Mouse (Mus musculus) liver, embryonic 13.5 days (tissue): Measurements from ENCODE around the gene Cox6a2. TPM values are rescaled to one million over a fixed set of nuclear protein-coding genes. Genes with fewer than 3 reads are reported as not detected.

Source experiments
- ATAC-seq: fragments of 200-750 bp; cut with Nextera tagmentation; 2 replicates; pipeline ENCODE4 v1.8.0; 2017; ENCODE audit warnings: low read depth, mild to moderate bottlenecking, moderate number of reproducible peaks, moderate library complexity
- DNase-seq: peaks from one replicate; pipeline ENCODE4 v3.0.0; 2022
- H3K27ac ChIP-seq: fragments of 300-500 bp; sonication (generic); 2 replicates; pipeline ENCODE4 v1.5.1; 2015; ENCODE audit warnings: moderate library complexity, mild to moderate bottlenecking, inconsistent platforms
- H3K27me3 ChIP-seq: fragments of 300-500 bp; sonication (generic); 2 replicates; pipeline ENCODE4 v1.6.1; 2015; ENCODE audit warnings: mild to moderate bottlenecking, inconsistent platforms
- H3K36me3 ChIP-seq: fragments of 300-500 bp; sonication (generic); 2 replicates; pipeline ENCODE4 v1.6.1; 2015; ENCODE audit warnings: mild to moderate bottlenecking, inconsistent platforms
- H3K4me1 ChIP-seq: fragments of 300-500 bp; sonication (generic); replicated peaks from 2 replicates; pipeline ENCODE4 v1.6.1; 2015; ENCODE audit warnings: inconsistent platforms
- H3K4me2 ChIP-seq: fragments of 300-500 bp; sonication (generic); 2 replicates; pipeline ENCODE4 v1.6.1; 2015; ENCODE audit warnings: inconsistent platforms, mild to moderate bottlenecking, moderate library complexity
- H3K4me3 ChIP-seq: fragments of 300-500 bp; sonication (generic); replicated peaks from 2 replicates; pipeline ENCODE4 v1.5.1; 2015; ENCODE audit warnings: mild to moderate bottlenecking, inconsistent platforms
- H3K9ac ChIP-seq: fragments of 300-500 bp; sonication (generic); 2 replicates; pipeline ENCODE4 v1.6.1; 2015; ENCODE audit warnings: mild to moderate bottlenecking, inconsistent platforms
- H3K9me3 ChIP-seq: fragments of 300-500 bp; sonication (generic); replicated peaks from 2 replicates; pipeline ENCODE4 v1.6.1; 2016; ENCODE audit warnings: inconsistent platforms
- WGBS: fragments of 180-500 bp; shearing (Covaris S2); methylation state at CpG from one replicate; pipeline ENCODE4 v1.1.7; 2015; ENCODE audit not compliant: insufficient replicate concordance; 5-methylcytosine and 5-hydroxymethylcytosine counted together
- polyA plus RNA-seq: library from polyadenylated mRNA; unstranded; fragments of >200 nt; fragmentation: Nextera tagmentation; extraction: Ambion mirVana; gene quantifications from 2 replicates; pipeline ENCODE4 v1.2.1, GENCODE M21; 2015

The Cox6a2 gene
- polyA plus RNA-seq, 1 experiment from 2014 or later = 2.3 TPM

GRCm38 (mm10) chr7:128244410-128245025 lies 38.3 kb upstream of the Cox6a2 start:
- Histone ChIP-seq H3K27ac (no peak overlapping the region), H3K4me2 (no peak overlapping the region), H3K9me3 (no peaks in the 10 kb centered on the region), H3K4me3 (no peak overlapping the region), H3K4me1 (peaks cover 51% of the 10 kb centered on the region), H3K27me3 (peaks cover 10% of the 10 kb centered on the region; the same call in 1 of the 2 replicates), H3K36me3 (peaks cover 58% of the 10 kb centered on the region), H3K9ac (no peak overlapping the region)
- ATAC-seq (no peak), DNase-seq (no peak)
- WGBS = 85% methylated on average over 18 of the region's 18 CpGs

DNA sequence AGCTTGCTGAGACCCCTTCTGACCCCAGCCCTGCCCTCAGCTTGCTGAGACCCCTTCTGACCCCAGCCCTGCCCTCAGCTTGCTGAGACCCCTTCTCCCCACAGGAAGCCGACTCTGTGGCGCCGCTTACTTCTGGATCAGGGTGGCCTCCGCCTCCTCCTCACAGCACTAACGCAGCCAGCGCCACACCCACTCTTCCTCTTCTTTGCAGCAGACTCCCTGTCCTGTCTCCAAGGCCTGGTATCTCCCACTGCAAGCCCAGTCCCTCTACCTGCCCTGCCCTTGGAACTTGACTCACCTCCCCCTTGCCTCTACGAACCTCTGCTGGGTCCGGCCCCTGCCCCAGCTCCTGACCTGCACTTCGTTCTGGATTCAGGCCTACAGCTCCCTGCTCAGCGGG lies 37.7 kb upstream of the Cox6a2 start:
- ATAC-seq = no peak
- no peak for DNase-seq
- peaks cover 58% of the 10 kb centered on the region for H3K36me3 ChIP-seq
- H3K4me3 ChIP-seq = no peak overlapping the region
- H3K27ac ChIP-seq = no peak overlapping the region
- H3K4me1 ChIP-seq = peaks cover 54% of the 10 kb centered on the region
- no peak overlapping the region for H3K9ac ChIP-seq
- H3K4me2 ChIP-seq = no peak overlapping the region
- no peaks in the 10 kb centered on the region for H3K9me3 ChIP-seq
- WGBS = 86% methylated on average over 10 of the region's 10 CpGs
- peaks cover 6% of the 10 kb centered on the region; the same call in 1 of the 2 replicates for H3K27me3 ChIP-seq

DNA sequence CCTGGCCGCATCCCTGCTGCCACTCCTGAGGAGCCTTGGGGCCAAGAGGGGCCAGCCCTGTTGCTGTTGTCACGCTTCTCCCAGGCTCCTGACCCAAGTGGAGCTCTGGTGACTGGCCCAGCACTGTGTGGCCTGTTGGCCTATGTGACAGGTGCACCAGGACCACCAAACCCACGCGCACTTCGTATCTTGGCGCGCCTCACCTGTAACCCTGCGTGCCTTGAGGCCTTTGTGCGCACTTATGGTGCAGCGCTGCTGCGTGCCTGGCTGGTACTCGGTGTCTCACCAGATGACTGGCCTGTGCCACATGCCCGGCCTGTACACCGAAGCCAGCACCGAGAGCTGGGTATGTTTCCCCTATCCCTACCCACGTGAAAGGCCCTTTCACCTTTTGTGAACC lies 36.1 kb upstream of the Cox6a2 start:
- Histone ChIP-seq H3K36me3 (peaks cover 58% of the 10 kb centered on the region), H3K9ac (no peak overlapping the region), H3K4me2 (no peak overlapping the region), H3K4me1 (peaks cover 48% of the 10 kb centered on the region), H3K27ac (no peak overlapping the region), H3K9me3 (no peaks in the 10 kb centered on the region), H3K27me3 (no peaks in the 10 kb centered on the region), H3K4me3 (no peak overlapping the region)
- DNase-seq (no peak), ATAC-seq (no peak)
- 93% methylated on average over 16 of the region's 16 CpGs for WGBS

- Histone ChIP-seq H3K36me3 (peaks cover 63% of the 10 kb centered on the region), H3K4me1 (peaks cover 41% of the 10 kb centered on the region), H3K4me3 (no peak overlapping the region), H3K27me3 (no peaks in the 10 kb centered on the region), H3K9ac (peak overlapping the region; percentile 17; the same call in 1 of the 2 replicates), H3K27ac (no peak overlapping the region), H3K4me2 (no peak overlapping the region), H3K9me3 (no peaks in the 10 kb centered on the region)
- DNase-seq = no peak
- no peak for ATAC-seq
- WGBS = 90% methylated on average over 27 of the region's 27 CpGs
These were observed 34.1 kb upstream of the Cox6a2 start for GRCm38 (mm10) chr7:128240131-128240784.

DNA sequence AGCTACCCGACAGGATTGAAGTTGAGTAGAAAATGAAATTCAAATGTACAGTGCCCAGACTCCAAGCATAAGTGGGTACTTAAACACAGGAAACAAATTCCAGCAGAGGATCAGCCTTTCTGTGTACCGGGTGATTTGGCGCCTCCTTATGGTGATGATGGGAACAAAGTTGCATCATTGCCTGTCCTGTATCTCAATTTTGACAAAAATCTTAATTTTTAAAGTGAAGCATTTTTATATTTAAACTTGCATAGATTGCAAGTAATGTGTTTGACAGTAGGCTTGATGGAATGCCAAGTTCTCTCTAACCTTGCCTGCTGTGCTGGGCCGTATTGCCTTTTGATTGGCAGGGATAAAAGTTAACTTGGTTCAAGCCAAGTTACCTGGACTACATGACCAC lies 32.8 kb upstream of the Cox6a2 start:
- ATAC-seq (no peak), DNase-seq (peak; percentile 49)
- H3K27me3 ChIP-seq = no peaks in the 10 kb centered on the region
- H3K4me1 ChIP-seq = peaks cover 41% of the 10 kb centered on the region
- H3K36me3 ChIP-seq = peaks cover 51% of the 10 kb centered on the region
- H3K4me2 ChIP-seq = peak overlapping the region; percentile 85
- H3K4me3 ChIP-seq = peak overlapping the region; percentile 81
- no peaks in the 10 kb centered on the region for H3K9me3 ChIP-seq
- H3K27ac ChIP-seq = peak overlapping the region; percentile 93
- H3K9ac ChIP-seq = peak overlapping the region; percentile 71
- 25% methylated on average over 4 of the region's 4 CpGs for WGBS

DNA sequence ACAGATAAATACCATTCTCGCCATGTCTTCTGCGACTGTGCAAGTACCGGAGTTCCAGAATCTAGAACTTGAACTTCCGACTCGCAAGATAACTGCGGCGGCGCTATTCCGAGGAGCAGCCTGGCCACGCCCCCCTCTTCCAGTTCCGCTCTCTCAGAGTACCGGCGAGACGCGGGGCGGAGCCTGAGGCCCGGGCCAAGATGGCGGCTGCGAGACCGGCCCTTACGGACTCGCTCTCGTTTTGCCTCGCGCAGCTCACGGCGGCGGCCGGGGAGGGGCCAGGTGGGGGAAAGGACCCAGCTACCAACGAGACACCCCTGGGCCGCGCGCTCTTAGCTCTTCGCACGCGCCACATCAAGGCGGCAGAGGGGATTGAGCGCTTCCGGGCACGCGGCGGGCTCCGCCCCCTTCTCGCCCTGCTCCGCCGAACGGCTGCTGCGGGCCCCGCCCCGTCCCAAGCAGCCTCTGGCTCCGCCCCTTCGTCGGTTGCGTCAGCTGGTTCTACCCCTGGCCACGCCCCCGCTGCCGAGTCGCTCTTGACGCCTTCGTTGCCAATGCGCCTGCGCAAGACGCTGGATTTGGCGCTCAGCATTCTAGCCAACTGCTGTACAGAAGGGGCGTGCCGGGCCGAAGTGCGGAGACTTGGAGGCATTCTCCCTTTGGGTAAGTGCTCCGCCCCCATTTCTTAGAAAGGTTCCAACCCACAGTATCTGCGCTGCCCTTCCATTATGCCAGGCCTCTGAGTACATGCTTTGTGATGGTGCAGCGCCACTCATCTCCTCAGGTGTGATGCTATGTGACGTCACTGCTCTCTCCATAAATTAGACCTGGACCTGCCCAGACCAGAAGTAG lies 32.0 kb upstream of the Cox6a2 start, which contains the start of gene 9130023H24Rik:
Gene 9130023H24Rik (minus strand): TSS at position 105 of the 852 bp plus-strand sequence.
- H3K4me3 ChIP-seq = peak within 1 kb of the TSS; percentile 81

DNA sequence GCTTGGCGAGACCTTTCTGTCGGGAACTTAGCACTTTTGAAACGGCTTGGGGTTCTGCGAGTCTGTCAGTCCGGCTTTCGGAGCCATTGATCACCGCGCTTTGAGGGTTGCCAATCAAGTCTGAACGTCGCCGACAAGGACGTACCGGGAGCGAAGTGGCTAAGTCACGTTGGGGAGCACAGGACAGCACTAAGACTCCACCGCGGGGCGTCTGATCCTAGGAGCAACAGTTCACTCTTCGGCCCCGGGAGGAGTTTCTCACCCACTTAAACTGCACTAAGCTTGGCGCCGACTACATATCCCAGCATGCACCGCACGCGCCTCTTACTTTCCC lies 31.4 kb upstream of the Cox6a2 start:
- H3K4me2 ChIP-seq = peak overlapping the region; percentile 89
- no peaks in the 10 kb centered on the region for H3K27me3 ChIP-seq
- peak overlapping the region; percentile 99 for H3K27ac ChIP-seq
- no peaks in the 10 kb centered on the region for H3K9me3 ChIP-seq
- DNase-seq (no peak), ATAC-seq (no peak; the same call in 1 of the 2 replicates)
- H3K4me3 ChIP-seq = peak overlapping the region; percentile 81
- H3K4me1 ChIP-seq = peaks cover 41% of the 10 kb centered on the region
- peak overlapping the region; percentile 90 for H3K9ac ChIP-seq
- peaks cover 41% of the 10 kb centered on the region for H3K36me3 ChIP-seq
- under 1% methylated on average over 25 of the region's 25 CpGs for WGBS

More for the DNA sequence above, 32.0 kb upstream of the Cox6a2 start, which contains the start of gene 9130023H24Rik:
- Histone ChIP-seq H3K27ac (peak within 1 kb of the TSS; percentile 99), H3K27me3 (no peaks in the 10 kb centered on the region), H3K4me2 (peak within 1 kb of the TSS; percentile 89), H3K9ac (peak within 1 kb of the TSS; percentile 90), H3K36me3 (peaks cover 47% of the 10 kb centered on the region), H3K9me3 (no peaks in the 10 kb centered on the region), H3K4me1 (peaks cover 41% of the 10 kb centered on the region)
- ATAC-seq (peak; percentile 88), DNase-seq (peak; percentile 100)
- under 1% methylated on average over 72 of the region's 72 CpGs for WGBS

DNA sequence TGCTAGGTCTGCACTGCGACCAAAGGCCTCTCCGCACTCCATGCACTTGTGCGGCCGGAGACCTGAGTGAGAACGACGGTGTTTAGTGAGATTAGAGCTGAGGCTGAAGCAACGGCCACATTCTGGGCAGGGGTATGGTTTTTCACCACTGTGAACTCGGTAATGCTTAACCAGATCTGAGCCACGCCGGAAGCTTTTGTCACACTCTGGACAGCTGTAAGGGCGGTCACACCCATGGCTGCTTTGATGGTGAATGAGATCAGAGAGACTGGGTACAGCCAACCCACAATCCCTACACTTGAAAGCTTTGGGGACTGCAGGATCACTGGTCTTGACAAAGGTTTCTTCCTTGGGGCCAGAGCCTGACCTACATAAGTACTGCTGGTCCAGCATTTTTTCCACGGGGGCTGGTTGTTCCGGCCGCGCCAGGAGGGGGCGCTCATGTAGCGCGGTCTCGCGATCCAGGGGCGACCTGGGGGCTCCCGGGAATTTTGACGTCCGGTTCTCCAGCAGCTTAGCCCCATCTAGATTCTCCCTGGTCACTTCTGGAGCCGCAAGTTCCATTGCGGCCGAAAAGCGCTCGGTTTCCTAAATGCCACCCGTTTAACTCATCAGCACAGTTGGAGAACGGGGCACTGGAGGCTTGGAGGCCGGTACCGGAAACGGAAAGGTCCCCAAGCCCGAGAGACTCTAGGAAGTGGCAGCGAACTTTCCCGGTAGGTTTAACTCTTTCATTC lies 30.8 kb upstream of the Cox6a2 start, which contains the start of gene Armc5:
Gene Armc5 (plus strand): TSS at position 487 of the 737 bp plus-strand sequence.
- 22% methylated on average over 37 of the region's 37 CpGs for WGBS
- H3K27me3 ChIP-seq = no peaks in the 10 kb centered on the region
- peak within 1 kb of the TSS; percentile 90 for H3K9ac ChIP-seq
- H3K4me2 ChIP-seq = peak within 1 kb of the TSS; percentile 89
- ATAC-seq (peak; percentile 22; the same call in 1 of the 2 replicates), DNase-seq (peak; percentile 77)
- H3K36me3 ChIP-seq = peaks cover 36% of the 10 kb centered on the region
- H3K9me3 ChIP-seq = no peaks in the 10 kb centered on the region
- H3K4me3 ChIP-seq = peak within 1 kb of the TSS; percentile 81
- H3K4me1 ChIP-seq = peaks cover 41% of the 10 kb centered on the region
- peak within 1 kb of the TSS; percentile 99 for H3K27ac ChIP-seq

- 88% methylated on average over 13 of the region's 13 CpGs for WGBS
- peaks cover 30% of the 10 kb centered on the region for H3K36me3 ChIP-seq
- H3K27me3 ChIP-seq = peaks cover 4% of the 10 kb centered on the region; the same call in 1 of the 2 replicates
- no peaks in the 10 kb centered on the region for H3K9me3 ChIP-seq
- no peak for DNase-seq
- H3K27ac ChIP-seq = no peak overlapping the region
- ATAC-seq = no peak
- H3K4me2 ChIP-seq = peak overlapping the region; percentile 89
- peaks cover 41% of the 10 kb centered on the region for H3K4me1 ChIP-seq
- H3K4me3 ChIP-seq = peak overlapping the region; percentile 81
- H3K9ac ChIP-seq = no peak overlapping the region; the same call in 1 of the 2 replicates
These were observed 30.2 kb upstream of the Cox6a2 start for GRCm38 (mm10) chr7:128236426-128236825.

DNA sequence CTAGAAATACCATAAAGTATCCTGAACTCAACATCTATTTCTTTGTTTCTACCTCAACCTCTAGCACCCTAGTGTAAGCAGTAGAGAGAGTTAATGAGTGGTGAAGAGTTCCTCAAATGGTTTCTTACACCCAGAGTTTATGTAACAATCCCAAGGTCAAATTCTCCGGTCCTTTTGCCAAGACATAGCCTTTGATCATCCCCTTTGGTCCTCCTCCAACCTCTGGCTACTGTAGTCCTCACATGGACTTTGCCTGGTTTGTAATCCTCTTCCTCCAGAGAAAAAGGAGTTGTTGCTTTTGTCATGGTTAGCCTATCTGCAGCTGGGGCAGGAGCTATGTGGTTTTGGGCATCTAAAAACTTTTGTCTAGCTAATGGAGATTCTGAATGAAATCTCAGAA lies 29.3 kb upstream of the Cox6a2 start:
- no peak overlapping the region for H3K27ac ChIP-seq
- no peak overlapping the region for H3K9ac ChIP-seq
- WGBS = 89% methylated on average over 1 of the region's 1 CpGs
- H3K36me3 ChIP-seq = peaks cover 20% of the 10 kb centered on the region
- peaks cover 32% of the 10 kb centered on the region for H3K4me1 ChIP-seq
- DNase-seq (no peak), ATAC-seq (no peak)
- no peak overlapping the region for H3K4me3 ChIP-seq
- H3K4me2 ChIP-seq = no peak overlapping the region
- no peaks in the 10 kb centered on the region for H3K9me3 ChIP-seq
- H3K27me3 ChIP-seq = peaks cover 10% of the 10 kb centered on the region; the same call in 1 of the 2 replicates
